34 mouse cellular contexts compared by ENCODE assay signal in genomic region chr4:136204775-136205174, GRCm38 (mm10). TPM values are rescaled to one million over a fixed set of nuclear protein-coding genes. Genes with fewer than 3 reads are reported as not detected.
"Had no signal": no experiment of that assay in that cellular context is flagged by ENCODE, and none has a peak within 500 bp of the region (broad histone marks: within the 10 kb centered on the region; RNA-seq: fewer than 3 reads in every experiment).

No protein-coding gene starts in this region.

- H3K36me3 ChIP-seq: limb, embryonic 10.5 days; limb, embryonic 12.5 days; limb, embryonic 13.5 days; limb, embryonic 15.5 days; liver, embryonic 13.5 days; liver, embryonic 15.5 days; lung, embryonic 15.5 days; midbrain, embryonic 10.5 days; midbrain, embryonic 12.5 days; midbrain, embryonic 13.5 days; midbrain, embryonic 15.5 days; neural tube, embryonic 12.5 days; neural tube, embryonic 13.5 days had no signal

- H3K4me2 ChIP-seq: limb, embryonic 15.5 days; liver, embryonic 11.5 days; lung, embryonic 15.5 days; midbrain, embryonic 11.5 days; midbrain, embryonic 12.5 days; midbrain, embryonic 13.5 days; midbrain, embryonic 15.5 days had no signal

- DNase-seq: left cerebral cortex, postnatal 4 days; liver; liver, embryonic 13.5 days; liver, postnatal 0 days; lung, adult 18-20 months; lung, adult 2 months; lung, embryonic 14.5 days; lung, postnatal 10 days; lung, postnatal 14 days; lung, postnatal 36 days; lung, postnatal 4 days; midbrain, embryonic 14.5 days had no signal

- H3K9me3 ChIP-seq: limb, embryonic 10.5 days; limb, embryonic 12.5 days; limb, embryonic 13.5 days; limb, embryonic 15.5 days; liver, embryonic 13.5 days; liver, embryonic 15.5 days; lung, embryonic 15.5 days; megakaryocyte, embryonic 14.5 days; midbrain, embryonic 10.5 days; midbrain, embryonic 12.5 days; midbrain, embryonic 13.5 days; midbrain, embryonic 15.5 days; neural tube, embryonic 12.5 days; neural tube, embryonic 13.5 days had no signal

- H3K9ac ChIP-seq: limb, embryonic 12.5 days; limb, embryonic 15.5 days; liver, embryonic 13.5 days; liver, embryonic 14.5 days; liver, embryonic 15.5 days; liver, postnatal 0 days; lung, embryonic 14.5 days; lung, embryonic 15.5 days; midbrain, embryonic 12.5 days; midbrain, embryonic 13.5 days; midbrain, embryonic 15.5 days; neural tube, embryonic 12.5 days; neural tube, embryonic 13.5 days had no signal

- ATAC-seq: liver, postnatal 0 days; lung, postnatal 0 days; midbrain, embryonic 13.5 days; midbrain, embryonic 15.5 days; midbrain, embryonic 16.5 days had no signal

- H3K4me3 ChIP-seq: limb, embryonic 12.5 days; limb, embryonic 13.5 days; limb, embryonic 15.5 days; liver, embryonic 13.5 days; liver, embryonic 15.5 days; lung, embryonic 15.5 days; megakaryocyte, embryonic 14.5 days; midbrain, embryonic 12.5 days; midbrain, embryonic 13.5 days; midbrain, embryonic 15.5 days; neural tube, embryonic 12.5 days; neural tube, embryonic 13.5 days had no signal

- H3K27ac ChIP-seq: limb, embryonic 12.5 days; liver, embryonic 13.5 days; liver, embryonic 14.5 days; lung, embryonic 15.5 days; macrophage; midbrain, embryonic 13.5 days; midbrain, embryonic 15.5 days; neural tube, embryonic 12.5 days; neural tube, embryonic 13.5 days had no signal

- H3K27me3 ChIP-seq: limb, embryonic 13.5 days; midbrain, embryonic 15.5 days; neural tube, embryonic 12.5 days had no signal

RNA-seq across cellular contexts. Expression of gene Asap3, which starts 1.4 kb away (rescaled TPM):
- total RNA-seq: megakaryocyte progenitor cell, adult 5-6 weeks; megakaryocyte-erythroid progenitor cell, adult 5-6 weeks; monocyte, adult 5-6 weeks had no signal

RNA-seq across cellular contexts. Expression of gene Tcea3, which starts 42.8 kb away (rescaled TPM):
- total RNA-seq: megakaryocyte-erythroid progenitor cell, adult 5-6 weeks had no signal
- polyA plus RNA-seq: macrophage had no signal
